Mouse (Mus musculus) heart, postnatal 4 days (tissue): ENCODE results near the gene Clec16a. TPM values are rescaled to one million over a fixed set of nuclear protein-coding genes. Genes with fewer than 3 reads are reported as not detected.
A peak's percentile ranks its signal among the peaks of the same experiment; 100 is the strongest.

ENCODE experiments used
- DNase-seq: peaks from one replicate; pipeline ENCODE4 v3.0.0; 2021
- total RNA-seq, 2 experiments: library from RNA; stranded (reverse); gene quantifications; 2 replicates each; pipeline ENCODE4 v1.2.3; 2021

Clec16a gene
- total RNA-seq, 2 experiments from 2014 or later, result 40.5 to 42.2 TPM

DNA sequence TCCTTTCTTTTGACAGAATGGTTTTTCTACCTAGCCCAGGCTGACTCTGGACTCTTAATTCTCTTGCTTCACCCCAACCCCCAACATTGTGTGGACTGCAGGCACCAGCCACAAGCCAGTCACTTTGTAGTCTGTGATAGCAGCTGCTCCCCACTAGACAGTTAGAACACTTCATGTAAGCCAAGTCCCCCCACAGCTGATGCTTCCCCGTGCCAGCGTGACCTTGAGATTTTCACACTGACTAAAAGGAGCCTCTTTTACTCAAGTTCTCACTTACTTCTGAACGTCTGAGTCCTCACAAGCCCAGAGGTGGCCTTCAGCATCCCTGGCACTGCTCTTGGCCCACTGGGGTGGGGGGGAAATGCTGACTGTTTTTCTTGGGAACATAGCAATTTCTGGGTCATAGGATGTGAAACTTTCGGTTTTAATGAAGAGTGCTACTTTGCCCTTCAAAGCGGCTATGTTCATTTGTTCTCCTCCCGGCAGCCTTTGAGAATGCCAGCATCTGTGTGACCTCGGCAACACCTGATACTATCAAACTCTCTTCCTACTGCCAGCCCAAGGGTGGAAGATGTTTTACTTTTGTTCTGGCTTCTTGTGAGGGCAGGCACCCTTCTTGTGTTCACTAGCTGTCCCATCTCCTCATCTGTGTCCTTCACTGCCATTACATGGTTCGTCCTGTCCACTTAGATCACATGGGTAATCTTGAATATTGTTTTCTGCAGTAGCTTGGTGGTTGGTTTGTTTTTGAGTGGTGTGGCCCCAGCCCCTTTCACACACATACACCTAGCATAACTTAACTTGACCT, 138.3 kb downstream of the Clec16a start:
- no peak for DNase-seq

DNA sequence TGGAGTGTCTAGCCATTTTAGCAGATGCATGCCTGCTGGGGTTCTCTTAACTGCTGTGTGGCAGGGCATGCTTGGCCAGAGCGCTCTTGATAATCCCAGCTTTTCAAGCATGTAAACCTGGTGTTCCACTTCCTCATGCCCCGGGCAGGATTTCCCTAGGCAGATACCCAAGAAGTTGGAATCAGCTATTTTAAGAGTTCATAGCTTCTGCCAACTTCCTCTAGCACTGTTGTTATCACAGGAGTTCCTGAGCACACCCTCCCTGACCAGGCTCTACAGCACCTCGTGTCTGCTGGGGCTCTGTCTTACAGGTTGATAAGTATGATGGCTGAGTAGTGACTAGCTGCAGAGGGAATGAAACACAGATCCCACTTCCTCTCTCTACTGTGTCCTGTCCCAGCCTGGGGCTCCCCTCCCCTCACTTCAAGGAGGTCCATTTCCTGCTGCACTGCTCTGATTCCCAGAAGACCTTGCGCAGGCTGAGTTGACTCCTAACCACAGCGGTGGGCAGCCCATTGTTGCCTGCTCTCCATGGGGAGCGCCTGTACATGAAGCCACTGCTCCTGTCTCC, 144.7 kb downstream of the Clec16a start:
- peak; percentile 46 for DNase-seq

DNA sequence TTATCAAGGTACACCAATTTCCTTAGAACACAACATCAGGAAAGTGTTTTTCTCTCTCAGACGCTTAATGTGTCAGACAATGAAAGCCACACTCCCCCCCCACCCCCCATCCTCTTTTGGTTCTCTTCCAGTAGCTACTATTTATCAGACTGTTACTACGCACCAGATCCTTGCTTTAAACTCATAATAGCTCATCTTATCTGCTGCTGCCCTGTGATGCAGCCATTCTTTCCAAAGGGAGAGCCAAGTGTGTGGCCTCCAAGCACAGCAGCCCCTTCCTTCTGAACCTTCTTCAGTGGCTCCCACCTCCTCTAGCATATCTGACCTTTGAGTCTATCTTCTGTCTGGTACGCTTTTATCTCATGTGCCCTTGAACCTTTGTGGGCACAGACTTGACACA, 145.3 kb downstream of the Clec16a start:
- peak; percentile 45 for DNase-seq

DNA sequence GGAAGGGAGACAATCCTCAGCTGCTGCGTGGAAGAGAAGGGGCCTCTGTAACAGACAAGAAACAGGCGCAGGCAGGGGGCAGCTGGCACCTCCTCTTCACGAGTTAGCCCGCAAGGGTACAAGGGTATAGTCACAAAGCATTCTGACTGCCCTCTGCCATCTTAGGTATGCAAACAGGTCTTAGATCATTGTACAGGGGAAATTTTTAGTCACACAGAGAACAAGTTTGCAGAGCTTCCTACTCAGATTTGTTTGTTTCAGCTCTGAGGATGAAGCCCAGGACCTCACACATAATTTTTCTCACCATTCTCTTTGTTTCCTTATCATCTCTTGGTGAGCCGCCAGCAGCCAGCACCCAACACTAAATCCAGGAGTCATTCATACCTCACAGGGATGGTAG, 146.6 kb downstream of the Clec16a start:
- DNase-seq, result no peak

DNA sequence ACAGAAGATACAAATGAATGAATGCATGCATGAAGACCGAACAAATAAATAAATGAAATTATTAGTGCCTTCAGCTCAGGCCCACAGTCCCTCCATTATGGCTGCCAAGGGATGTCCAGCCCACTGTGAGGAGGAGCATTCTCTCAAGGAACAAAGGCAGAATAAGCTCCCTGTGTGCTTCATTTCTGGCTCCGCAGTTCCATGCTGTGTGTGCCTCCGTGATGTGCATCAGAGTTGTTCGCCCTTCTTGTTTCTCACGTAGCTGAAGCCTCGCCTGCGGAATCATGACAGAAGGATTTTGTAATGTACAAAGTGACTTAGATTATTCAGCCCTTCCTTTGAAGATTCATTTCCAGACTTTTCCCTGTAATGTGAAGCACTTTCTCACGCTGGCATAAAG, 147.7 kb downstream of the Clec16a start:
- no peak for DNase-seq

DNA sequence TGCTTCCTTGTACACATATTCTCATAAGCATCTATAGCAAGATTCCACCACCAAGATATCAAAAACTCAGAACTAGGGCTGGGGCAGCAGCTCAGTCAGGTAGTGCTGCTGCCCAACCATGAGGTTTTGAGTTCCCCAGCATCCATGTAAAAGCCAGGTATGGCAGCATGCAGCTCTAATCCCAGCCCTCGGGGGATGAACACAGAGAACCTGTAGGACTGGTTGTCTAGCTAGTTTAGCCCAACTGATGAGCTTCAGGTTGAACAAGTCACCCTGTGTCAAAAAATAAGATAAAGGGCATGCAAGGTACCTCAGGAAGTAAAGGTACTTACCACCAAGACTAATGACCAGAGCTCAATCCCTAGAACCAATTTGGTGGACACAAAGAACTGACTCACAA, 148.3 kb downstream of the Clec16a start:
- DNase-seq, result no peak

DNA sequence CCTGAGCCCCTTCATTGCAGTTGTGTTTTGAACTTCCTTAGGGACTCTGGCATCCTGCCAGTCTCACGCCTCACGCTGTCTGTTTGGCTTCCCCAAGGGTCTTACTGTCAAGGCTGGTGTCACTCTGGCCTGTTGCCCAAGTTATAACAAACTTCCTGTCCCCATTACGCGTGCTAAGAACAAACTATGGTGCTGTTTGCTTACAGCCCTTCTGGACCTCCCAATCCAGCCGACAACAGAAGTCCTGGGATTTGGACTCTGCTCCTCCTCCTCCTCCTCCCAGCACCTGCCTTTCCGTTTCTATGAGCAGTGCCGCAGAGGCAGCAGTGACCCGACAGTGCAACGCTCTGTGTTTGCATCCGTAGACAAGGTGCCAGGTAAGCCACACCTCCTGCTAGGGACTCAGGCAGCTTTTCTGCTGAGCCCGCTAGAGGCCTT, 149.3 kb downstream of the Clec16a start:
- DNase-seq, result peak; percentile 51

DNA sequence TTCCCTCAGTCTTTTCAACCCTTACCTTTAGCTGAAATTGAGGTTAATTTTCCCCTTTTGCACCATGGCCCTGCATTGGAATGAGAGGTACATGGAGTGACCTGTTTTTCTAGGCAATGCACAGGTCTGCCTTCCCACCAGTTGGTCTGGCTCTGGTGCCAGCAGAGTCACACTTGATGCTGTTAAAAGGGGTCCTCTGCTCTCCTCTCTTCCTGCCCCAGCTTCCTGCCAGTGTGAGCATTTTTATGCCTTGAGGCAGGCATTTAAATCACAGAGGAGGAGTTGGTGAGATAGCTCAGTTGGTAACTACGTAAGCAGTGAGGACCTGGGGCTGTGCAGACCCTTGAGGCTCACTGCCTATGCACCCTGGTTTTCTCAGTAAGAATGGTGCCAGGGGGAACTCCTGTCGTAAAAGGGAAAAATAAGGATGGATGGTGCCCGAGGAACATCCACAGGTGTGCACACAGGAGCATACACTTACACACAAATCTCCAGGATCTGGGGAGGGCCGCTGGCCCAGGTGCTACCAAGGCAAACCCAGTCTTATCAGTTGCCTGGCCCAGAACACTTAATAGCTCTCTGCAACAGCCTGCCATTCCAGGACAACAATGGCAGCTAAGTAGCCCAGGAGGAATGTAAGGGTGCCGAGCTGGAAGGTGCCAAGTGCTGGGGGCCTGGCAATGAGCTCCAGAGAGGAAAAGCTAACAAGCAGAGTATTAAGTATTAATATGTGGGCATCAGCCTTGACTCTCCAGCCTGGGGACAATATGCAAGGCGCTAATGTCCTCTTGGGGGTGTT, 152.9 kb downstream of the Clec16a start:
- DNase-seq, result no peak

DNA sequence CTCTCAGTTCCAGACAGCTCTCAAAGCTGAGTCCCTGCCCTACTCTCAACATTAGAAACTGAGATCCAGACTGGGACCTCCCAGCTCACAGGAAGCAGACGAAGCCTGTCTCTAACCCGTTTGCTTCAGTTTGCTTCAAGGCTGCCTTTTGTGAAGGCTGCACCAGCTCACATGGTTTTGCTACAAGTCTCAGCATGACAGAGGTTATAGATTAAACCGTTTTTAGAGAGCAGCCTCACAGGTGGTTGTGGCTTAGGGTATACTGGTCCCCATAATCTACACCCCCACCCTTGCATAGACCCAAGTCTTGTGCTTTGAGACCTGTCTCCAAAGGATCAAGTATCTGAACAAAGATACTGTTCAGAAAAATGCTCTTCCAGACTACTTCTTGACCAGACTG, 154.2 kb downstream of the Clec16a start:
- no peak for DNase-seq

DNA sequence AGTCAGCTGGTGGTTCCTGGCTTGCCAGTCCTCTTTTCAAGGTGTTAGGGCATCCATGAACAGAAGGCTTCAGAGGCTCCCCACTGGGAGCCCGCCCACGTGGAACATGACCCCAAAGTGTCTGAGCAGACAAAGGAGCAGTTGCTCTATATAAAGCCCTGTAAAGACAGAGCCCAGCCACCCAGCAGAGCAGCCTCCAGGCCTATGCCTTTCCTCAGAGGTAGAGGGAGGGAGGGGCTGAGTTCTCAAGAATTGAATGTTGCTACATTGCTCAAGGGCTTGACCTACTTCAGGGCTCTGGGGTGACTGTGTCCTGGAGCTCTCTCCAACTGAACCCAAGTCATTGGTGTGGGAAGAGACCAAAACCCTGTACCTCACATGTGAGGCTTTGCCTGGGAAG, 155.0 kb downstream of the Clec16a start:
- DNase-seq, result no peak

DNA sequence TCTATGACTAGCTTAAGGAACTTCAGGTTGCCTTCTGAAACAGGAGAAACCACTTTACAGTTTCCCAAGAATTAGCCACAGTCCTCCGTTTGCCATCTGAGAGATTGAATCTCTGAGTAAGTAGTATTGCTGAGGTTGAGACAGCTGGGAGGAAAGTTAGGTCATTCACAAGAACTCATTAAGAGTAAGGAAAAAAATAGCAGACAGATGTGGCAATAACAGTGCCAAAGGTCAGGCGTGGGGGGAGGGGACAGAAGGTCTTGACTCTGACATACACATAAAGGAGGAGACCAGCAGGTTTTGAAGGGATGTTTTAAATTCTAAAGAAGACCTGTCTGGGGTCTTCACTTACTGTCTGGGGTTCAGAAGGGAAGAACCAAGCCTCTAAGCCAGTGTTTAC, 157.3 kb downstream of the Clec16a start:
- DNase-seq, result no peak

DNA sequence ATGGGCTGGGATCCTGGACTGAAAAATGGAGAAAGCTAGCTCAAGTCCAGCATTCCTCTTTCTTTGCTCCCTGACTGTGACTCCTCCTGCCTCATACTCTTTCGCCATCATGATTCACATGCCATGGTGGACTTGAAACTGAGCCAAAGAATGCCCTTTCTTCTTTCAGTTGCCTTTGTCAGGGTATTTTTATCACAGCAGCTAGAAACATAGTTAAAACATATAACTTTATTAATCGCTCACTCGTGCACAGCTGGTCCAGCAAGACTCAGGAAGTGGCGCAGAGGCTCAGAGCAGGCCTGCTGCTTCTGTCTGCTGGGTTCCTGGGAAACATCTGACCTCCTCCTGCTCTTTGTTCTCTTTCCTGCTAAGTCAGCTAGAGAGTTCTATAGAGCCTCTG, 158.8 kb downstream of the Clec16a start:
- DNase-seq, result no peak

DNA sequence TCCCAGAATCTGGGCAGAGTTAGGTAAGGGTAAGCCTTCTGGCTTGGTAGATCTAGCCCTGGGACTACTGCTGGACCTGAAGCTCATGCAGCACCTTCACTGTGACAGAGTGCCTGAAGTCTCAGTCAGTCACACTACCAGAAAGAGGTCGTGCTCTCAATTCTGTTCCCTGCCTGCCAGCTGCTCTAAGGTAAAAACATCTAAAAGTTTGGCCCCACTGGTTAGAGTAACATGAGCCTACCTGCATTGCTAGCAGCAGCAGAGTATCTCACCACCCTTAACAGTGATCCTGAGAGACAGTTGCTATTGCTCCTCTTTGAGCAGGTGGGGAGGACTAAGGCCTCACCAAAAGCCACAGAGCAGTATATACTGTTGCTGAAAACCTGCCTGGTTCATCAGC, 160.3 kb downstream of the Clec16a start:
- DNase-seq, result no peak

DNA sequence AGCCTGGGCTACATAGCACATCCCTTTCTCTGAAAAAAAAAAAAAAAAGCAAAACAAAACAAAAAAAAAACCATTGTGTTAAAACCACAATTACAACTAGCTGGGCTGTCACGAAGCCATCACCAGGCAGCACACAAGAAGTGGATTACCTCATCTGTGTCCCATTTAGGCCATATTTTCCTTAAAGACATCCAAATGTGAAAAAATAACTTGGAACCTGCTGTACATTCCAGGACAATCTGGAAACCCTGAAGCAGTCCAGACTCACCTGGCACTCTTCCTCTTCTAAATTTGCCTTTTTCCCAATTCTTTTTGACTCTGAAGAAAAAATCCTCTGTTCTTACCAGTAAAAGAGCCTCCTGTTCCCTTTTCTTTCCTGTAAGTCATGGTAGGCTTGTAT, 166.4 kb downstream of the Clec16a start:
- no peak for DNase-seq

DNA sequence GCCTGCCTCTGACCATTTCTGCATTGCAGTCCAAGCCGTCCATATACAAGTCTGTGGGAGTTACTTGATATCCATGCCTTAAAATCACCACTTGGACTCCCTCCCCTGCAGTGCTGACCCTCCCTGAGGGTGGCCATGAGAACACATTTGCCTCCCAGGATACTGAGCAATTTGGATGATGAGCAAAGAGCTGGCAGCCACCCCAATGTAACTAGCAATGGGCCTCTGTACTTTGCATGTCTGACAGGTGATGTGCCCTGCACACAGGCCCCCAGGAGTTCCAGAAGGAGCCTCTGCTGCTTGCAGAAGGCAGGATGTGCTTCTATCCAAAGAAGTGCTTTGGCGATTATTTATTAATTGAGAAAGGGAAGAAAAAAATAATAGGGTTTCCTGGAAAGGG, 167.9 kb downstream of the Clec16a start:
- DNase-seq, result no peak

DNA sequence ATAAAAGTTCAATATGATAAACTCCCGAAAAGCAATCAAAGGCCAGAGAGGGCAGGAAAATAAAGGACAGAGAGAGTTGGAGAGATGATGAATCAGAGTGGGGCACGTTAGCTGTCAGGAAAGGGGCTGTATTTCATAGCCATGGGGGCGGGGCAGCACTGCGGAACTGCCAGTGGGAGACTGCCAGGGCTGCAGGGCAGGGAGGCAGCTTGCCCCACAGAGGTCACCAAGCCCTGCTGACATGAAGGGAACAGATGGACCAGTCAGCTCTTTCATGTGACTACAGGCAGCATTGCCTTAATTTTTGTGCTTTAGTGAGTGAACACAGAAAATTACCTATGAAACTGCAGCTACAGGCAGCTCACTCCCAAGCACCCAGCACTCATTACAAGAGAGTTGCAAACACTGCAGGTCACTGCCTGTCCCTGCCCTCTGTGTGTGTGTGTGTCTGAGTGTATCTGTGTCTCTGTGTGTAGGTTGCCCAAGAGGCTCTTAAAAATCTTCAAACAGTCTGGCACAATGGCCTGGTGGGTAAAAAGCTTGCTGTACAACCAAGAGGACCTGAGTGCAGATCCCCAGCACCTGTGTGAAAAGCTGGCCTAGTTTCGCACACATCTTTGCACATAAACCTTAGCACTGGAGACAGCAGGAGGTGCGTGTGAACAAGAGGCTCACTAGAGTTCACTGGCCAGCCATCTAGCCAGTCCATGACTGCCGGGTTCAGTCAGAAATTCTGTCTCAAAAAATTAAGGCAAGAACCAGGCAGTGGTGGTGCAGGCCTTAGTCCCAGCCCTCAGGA, 168.5 kb downstream of the Clec16a start:
- DNase-seq, result peak; percentile 29

DNA sequence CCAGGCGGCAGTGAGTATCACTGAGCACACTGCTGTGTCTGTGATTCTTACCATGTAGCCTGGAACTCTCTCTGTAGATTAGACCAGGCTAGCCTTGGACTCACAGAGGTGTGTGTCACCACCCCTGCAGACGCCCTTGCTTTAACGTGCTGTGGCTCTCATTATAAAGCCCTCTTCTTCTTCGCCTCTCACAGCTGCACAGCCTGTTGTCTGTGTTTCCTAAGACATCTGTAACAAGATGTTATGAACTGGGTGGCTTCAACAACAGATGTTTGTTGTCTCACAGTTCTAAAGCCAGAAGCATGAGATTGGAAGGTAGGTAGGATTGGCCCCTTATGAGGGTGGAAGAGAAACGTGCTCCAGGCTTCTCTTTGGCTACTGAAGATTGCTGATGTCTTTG, 170.1 kb downstream of the Clec16a start:
- DNase-seq, result no peak

DNA sequence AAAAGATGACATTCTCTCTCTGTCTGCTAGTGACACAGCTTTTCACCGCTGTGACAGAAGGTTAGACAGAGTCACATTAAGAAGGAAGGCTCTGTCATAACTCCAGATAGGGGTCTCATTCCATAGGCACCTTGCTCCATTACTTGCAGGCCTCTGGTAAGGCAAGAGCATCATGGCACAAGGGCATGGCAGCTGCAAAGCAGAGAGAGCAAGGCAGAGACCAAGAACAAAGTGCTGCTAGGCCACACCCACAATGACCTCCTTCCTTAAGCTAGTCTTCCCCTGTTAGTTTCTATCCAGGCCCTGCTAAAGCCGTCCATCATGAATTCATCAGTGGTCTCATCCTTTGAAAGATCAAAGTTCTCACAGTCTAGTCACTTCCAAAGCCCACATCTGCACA, 170.5 kb downstream of the Clec16a start:
- no peak for DNase-seq

DNA sequence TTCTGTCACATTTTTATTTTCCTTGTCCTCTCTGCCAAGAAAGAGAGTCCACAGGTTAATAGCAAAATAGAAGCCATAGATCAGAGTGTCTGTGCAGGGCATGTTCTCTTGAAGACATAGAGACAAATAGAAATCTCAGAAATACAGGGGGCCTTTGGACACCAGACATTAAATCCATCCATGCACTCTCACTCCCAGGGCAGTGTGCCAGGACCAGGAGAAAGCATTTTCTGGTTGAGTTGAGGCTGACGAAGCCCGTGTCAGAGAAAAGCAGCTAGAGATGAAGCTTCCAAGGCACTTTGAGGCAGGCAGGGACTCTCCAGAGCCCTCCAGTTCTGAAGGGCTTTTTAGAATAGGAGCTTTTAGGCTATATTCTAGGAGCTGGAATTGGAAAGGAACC, 171.6 kb downstream of the Clec16a start:
- no peak for DNase-seq

DNA sequence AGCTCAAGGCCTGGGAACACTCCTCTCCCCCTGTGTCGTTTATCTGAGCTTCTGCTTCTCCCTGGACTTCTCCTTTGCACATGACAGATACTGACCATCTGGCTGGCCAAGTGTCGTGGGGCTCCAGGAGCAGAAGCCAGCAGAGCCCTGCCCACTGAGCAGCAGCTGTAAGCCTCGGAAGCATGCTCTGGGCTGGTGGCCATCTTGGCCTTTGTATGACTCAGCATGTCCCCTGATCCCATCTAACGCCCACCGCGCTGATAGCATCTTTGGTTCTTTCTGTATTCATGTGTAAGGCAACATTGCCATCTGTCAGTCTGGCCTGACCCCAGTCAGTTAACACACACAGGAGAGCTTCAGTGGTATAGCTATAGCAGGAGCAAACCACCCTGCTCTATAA, 174.8 kb downstream of the Clec16a start:
- peak; percentile 30 for DNase-seq

DNA sequence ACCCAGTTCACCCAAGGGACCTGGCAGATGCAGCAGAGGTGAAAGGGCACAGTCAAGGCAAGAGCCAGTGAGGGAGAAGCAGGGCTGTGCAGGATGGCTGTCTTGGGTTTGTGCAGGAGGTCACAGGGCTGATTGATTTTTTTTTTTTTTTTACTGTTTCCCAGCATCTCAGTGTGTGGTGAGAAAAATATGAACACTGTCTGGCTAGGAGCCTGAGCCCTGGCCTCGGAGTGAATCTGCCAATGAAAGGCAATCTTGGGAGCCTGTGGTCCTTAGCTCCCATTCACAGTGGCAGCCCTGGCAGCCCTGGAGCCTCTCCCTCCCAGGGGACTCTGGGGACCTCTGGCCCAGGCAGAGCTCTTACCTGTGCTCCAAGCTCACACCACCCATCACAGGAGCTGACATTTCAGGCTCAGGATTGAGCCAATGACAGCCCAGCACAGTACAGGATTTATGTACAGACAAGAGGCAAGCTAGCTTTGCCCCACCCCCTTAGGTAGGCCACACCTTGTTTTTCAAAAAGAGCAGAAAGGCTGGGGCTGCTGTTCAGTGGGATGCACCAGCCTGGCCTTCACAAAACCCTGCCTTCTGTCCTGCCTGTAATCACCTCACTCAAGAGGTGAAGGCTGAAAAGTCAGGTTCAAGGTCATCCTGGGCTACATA, 177.9 kb downstream of the Clec16a start:
- no peak for DNase-seq
